23 mouse cellular contexts compared by ENCODE assay signal in the genomic region with DNA sequence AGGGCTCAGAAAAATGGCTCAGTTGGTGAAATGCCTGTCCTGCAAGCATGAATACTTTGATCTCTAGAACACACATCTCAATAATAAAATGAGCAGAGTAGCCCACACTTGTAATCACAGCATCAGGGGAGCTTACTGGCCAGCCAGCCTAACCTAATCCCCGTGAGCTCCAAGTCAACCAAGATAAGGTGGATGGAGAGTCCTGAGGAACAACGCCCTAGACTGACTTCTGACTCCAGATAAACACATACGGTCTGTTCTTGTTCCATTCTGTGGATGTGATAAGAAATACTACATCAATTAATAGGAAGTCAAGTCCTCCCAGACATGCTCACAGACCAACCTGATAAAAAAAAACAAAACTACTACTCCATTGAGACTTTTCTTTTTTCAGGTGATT.
"Had no signal": no experiment of that assay in that cellular context is flagged by ENCODE, and none has a peak within 500 bp of the region (broad histone marks: within the 10 kb centered on the region; RNA-seq: fewer than 3 reads in every experiment).

No protein-coding gene starts in this region.

- DNase-seq: gastrocnemius, adult 2 months; gastrocnemius, postnatal 10 days; gastrocnemius, postnatal 25 days; heart, adult 18-20 months; heart, postnatal 10 days; heart, postnatal 4 days; kidney, adult 18-20 months; kidney, adult 8-10 months; kidney, postnatal 10 days; kidney, postnatal 25 days; kidney, postnatal 4 days had no signal

- H3K27ac ChIP-seq: gastrocnemius, adult 2 months; heart, embryonic 10.5 days; hindbrain, embryonic 10.5 days; hindbrain, embryonic 12.5 days; hindbrain, embryonic 14.5 days; intestine, embryonic 15.5 days; left cerebral cortex, adult 2 months; limb, embryonic 10.5 days; limb, embryonic 12.5 days had no signal

- H3K4me2 ChIP-seq: heart, embryonic 12.5 days; hindbrain, embryonic 12.5 days; hindbrain, embryonic 14.5 days; intestine, embryonic 15.5 days; limb, embryonic 12.5 days had no signal

- H3K4me1 ChIP-seq: hindbrain, embryonic 10.5 days; hindbrain, embryonic 12.5 days; intestine, embryonic 15.5 days; limb, embryonic 12.5 days had no signal

- ATAC-seq: hindbrain, embryonic 16.5 days; inflammation-experienced regulatory T-cells, adult 6 months; intestine, embryonic 15.5 days; intestine, postnatal 0 days had no signal

- H3K9me3 ChIP-seq: heart, embryonic 10.5 days; heart, embryonic 12.5 days; hindbrain, embryonic 10.5 days; hindbrain, embryonic 12.5 days; intestine, embryonic 15.5 days; limb, embryonic 10.5 days; limb, embryonic 12.5 days had no signal

- H3K4me3 ChIP-seq: gastrocnemius, adult 2 months; heart, embryonic 10.5 days; heart, embryonic 12.5 days; hindbrain, embryonic 10.5 days; hindbrain, embryonic 12.5 days; intestine, embryonic 15.5 days; left cerebral cortex, adult 2 months; limb, embryonic 10.5 days; limb, embryonic 12.5 days had no signal

- H3K27me3 ChIP-seq: heart, embryonic 12.5 days; hindbrain, embryonic 12.5 days; intestine, embryonic 15.5 days; limb, embryonic 12.5 days had no signal

- H3K9ac ChIP-seq: heart, embryonic 12.5 days; hindbrain, embryonic 12.5 days; hindbrain, embryonic 14.5 days; intestine, embryonic 15.5 days; limb, embryonic 12.5 days had no signal

- H3K36me3 ChIP-seq: heart, embryonic 10.5 days; heart, embryonic 12.5 days; hindbrain, embryonic 10.5 days; hindbrain, embryonic 12.5 days; intestine, embryonic 15.5 days; limb, embryonic 10.5 days; limb, embryonic 12.5 days had no signal
